Mouse (Mus musculus) megakaryocyte, adult 5-6 weeks (primary cell): ENCODE data around the gene Gnai3. TPM values are rescaled to one million over a fixed set of nuclear protein-coding genes. Genes with fewer than 3 reads are reported as not detected.

Source experiments
- ATAC-seq: 2 replicates; pipeline ENCODE4 v1.8.0; 2016; ENCODE audit warnings: mild to moderate bottlenecking, inconsistent platforms; ENCODE audit not compliant: poor library complexity, severe bottlenecking
- total RNA-seq, 2 experiments: library from RNA; stranded (forward) in 1 of 2; stranded (reverse) in 1 of 2; fragments of 153-499, 151-499 nt in 1 of 2; fragments of 221-1000, 200-1000 nt in 1 of 2; gene quantifications; 2 replicates each; pipeline versions ENCODE4 v1.2.3 to v1.2.4; 2015 to 2017

Gnai3 gene
- total RNA-seq, 2 experiments from 2014 or later: 146 to 160 TPM

DNA sequence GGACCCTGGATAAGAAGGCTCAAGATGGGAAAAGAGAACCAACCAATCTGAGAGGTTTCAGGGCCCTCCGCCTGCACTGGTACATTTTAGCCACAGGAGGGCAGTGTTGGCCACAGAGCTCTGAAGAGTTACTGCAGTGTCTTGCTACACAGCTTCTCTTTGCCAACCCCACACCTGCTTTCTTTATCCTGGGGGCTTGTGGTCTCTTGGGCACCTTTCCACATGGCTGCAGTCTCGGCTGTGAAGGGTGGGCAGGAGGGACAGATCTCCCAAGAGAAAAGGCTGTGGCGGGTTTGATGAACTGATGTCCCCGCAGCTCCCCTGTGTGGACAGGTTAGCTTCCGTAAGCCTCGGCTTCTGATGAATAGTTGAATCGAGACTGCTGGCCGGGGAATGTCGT lies 18.9 kb upstream of the Gnai3 start:
- peak; percentile 99 for ATAC-seq

GRCm38 (mm10) chr3:108164091-108164490 lies 18.1 kb upstream of the Gnai3 start:
- no peak for ATAC-seq

GRCm38 (mm10) chr3:108158383-108159037 lies 12.6 kb upstream of the Gnai3 start:
- ATAC-seq: no peak

GRCm38 (mm10) chr3:108154656-108155055 lies 8.7 kb upstream of the Gnai3 start, which contains the start of gene Gpr61:
TSS of gene Gpr61 (minus strand) at chr3:108154882.
- ATAC-seq: no peak

DNA sequence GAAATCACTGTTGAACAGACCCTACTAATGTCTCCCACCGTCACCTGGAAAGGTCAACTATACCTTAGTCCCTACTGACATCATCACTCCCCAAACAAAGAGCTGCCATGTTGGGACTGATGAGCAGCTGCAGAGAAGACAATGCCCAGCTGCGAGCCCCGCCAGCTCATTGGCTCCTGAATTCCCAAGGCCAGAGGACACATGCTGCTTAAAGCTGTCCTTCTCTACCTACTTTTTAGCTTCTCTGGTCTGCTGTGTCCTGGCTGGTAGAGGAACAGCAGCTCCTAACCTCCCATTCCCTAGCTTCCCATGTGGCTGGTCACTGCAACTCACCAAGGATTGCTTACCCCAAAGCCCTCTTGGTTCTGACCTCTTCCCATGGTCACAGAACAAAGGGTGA lies 6.3 kb upstream of the Gnai3 start:
- ATAC-seq: no peak

- ATAC-seq: peak; percentile 70
These were observed 1.7 kb upstream of the Gnai3 start for GRCm38 (mm10) chr3:108147386-108148235.

DNA sequence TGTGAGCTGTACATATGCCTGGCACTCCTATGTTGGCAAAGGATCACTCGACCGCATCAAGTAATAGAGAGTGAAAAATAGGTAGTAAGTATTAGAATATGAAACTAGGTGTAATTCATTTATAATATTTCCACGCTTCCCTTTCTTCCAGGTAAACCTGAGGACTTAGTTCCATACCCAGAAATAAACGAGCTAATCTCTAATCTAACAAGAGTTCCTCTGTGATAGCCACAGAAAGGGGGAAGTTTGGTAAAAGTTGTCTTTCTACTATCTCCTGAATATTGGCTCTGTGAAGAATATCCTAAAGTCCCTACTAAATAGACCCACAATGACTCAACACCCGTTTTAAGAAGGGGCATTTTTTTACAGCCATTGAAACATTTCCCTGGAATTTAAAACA lies 725 bp upstream of the Gnai3 start:
- no peak for ATAC-seq

DNA sequence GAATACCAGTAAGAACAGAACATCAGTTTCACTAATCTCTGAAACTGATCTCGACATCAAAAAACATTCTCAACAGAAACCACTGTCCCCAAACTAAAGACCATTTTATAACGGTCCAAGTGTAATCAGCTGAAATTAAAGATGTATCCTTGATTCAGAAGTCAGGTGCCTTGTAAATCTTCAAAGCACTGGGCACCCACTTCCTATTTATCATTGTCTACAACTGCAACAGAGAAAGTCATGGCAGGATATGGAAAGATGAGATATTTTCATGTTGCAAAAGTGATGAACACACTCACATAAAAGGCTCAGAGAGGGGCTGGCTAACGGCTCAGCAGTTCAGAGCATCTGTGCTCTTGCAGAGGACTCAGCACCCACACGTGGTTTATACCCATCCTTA lies 5.2 kb downstream of the Gnai3 start:
- peak; percentile 16; the same call in 1 of the 2 replicates for ATAC-seq

DNA sequence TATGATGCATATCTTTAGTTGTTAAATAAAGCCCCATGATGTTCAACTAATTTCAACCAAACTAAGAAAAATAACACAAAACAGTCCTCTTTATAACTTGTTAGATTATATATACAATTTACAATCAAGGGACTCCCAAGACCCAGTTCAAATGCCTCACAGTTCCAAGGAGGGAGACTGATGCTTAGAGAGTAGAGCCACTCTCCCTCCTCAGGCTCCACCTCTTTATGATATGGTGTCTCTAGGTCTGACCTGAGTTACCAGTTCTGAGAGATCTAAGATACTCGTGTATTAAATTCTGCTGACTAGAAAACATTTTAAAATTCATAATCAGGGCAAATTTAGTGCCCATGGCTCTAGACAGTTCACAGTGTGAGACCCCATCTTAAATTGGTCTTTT lies 6.8 kb downstream of the Gnai3 start:
- ATAC-seq: no peak

- ATAC-seq: peak; percentile 32; the same call in 1 of the 2 replicates
These were observed 11.2 kb downstream of the Gnai3 start for GRCm38 (mm10) chr3:108134701-108135100.

GRCm38 (mm10) chr3:108132484-108132883 lies 13.5 kb downstream of the Gnai3 start:
- ATAC-seq: peak; percentile 88

DNA sequence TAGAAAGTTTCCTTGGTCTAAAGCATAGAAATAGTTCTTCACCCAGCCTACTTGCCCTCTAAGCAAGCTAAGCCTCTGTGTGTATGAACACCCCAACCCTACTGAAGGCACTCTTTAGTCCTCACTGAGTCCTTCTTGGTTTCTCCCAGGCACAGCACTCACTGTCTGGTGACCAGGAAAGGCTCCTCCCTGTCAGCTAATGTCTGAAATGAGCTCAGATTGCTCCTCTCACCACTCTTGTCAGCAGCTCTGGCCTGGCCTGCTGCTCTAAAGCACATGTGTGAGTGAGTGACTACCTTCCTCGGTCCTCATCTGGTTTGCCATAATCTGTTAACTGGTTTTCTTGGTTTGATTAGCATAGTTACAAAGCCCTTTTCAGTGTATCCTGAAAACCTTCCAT lies 14.1 kb downstream of the Gnai3 start:
- ATAC-seq: no peak

DNA sequence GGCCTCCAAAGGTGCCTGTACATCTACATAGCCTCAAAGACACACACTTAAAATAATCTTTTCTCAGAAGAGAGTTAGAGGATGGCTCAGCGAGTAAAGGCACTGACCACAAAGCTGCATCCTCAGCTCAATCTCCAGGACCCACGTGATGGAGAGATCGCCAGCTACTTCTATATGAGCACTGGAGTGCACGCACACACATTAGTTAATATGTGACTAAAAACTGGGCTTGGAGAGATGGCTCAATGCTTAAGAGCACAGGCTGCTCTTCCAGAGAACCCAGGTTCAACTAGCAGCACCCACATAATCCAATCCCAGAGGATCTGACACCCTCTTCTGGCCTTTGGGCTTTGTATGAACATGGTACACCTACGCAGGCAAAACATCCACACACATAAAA lies 14.7 kb downstream of the Gnai3 start:
- ATAC-seq: no peak

GRCm38 (mm10) chr3:108129804-108130203 lies 16.1 kb downstream of the Gnai3 start:
- no peak for ATAC-seq

DNA sequence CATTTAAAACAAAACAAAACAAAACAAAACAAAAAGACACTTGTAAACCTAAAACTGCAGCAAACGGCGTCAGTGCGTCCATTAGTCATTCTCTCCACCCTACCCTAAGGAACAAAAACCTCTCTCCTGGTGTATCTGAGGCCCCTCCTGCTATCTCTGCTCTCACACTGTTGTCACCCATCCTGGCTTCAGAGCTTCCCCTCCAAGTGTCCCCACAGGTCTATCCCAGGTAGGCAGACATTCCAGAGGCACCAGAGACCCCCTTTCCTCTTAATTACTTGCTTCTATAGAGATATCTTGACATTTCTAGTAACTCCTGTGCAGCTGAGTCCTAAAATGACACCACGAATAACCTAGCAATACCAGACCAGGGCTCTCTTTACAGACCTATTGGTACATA lies 16.6 kb downstream of the Gnai3 start:
- ATAC-seq: no peak

GRCm38 (mm10) chr3:108128520-108128919 lies 17.4 kb downstream of the Gnai3 start:
- ATAC-seq: no peak

DNA sequence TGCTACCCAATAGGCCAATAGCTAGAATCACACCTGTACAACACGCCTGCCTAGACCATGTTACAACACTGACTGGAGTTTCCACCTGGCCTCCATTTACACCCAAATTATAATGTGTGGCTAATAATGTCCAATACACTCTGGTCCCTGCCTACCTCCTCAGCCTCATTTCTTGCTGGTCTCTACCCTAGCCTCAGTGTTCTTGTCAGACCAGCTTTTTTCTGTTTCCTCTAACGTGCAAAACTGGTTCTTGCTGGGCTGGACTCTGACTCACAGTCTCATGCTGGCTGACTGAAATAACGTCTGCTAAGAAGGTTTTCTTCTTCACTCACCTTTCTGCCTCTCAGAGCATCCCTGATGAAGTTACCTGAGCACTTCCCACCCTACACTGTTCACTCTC lies 19.6 kb downstream of the Gnai3 start:
- no peak for ATAC-seq

GRCm38 (mm10) chr3:108124131-108124530 lies 21.8 kb downstream of the Gnai3 start:
- no peak for ATAC-seq

GRCm38 (mm10) chr3:108123242-108123641 lies 22.7 kb downstream of the Gnai3 start:
- no peak for ATAC-seq

GRCm38 (mm10) chr3:108121101-108121500 lies 24.8 kb downstream of the Gnai3 start:
- ATAC-seq: no peak

DNA sequence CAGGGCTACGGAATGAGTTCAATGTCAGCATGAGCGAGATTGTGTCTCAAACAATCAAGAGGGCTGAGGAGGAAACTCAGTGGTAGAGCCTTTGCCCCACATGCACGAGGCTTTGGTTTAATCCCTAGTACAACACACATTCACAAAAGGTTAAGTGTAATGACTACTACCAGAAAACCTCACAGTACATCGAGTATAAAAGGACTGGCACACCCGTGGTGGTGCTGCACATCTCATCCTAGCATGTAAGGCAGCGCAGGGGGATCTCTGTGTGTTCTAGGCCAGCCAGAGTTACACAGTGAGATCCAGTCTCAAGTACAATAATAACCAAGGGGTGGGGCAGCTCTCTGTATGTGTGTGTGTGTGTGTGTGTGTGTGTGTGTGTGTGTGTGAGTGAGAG lies 28.5 kb downstream of the Gnai3 start:
- ATAC-seq: no peak

GRCm38 (mm10) chr3:108113591-108114289 lies 32.2 kb downstream of the Gnai3 start:
- peak; percentile 45 for ATAC-seq
